Mouse (Mus musculus) stomach, postnatal 0 days (tissue): Measurements from ENCODE around the gene Wdr90.

ENCODE experiments used
- CTCF ChIP-seq: IDR thresholded peaks from 2 replicates; pipeline ENCODE4 v1.5.1; 2016; ENCODE audit warnings: antibody characterized with exemption, low read depth, mild to moderate bottlenecking, moderate library complexity
- EP300 ChIP-seq: optimal IDR thresholded peaks from 2 replicates; pipeline ENCODE3; 2016; ENCODE audit warnings: antibody characterized with exemption

DNA sequence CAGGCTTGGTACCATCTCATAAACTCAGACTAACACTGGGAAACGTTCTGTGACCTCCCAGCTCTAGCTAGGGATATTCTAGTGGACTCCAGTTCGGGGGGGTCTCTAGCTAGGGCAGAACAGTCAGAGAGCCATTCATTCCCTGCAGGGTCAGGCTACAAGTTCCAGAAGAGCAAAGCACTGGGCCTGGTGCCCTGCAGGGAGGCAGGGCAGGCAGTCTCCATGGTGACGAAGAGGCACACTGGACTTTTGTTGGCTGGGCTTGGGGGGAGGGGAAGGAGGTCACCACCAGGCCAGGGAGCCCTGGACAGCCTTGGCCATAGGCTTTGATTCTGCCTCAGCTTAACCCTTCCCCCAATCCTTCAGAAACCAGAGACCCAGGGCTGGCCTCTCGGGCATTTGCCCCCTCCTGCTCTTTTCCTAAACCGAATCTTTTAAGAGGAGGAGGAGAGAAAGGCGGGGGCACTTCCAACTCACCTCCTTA lies 65.7 kb downstream of the Wdr90 start, which contains the start of gene AC134908.4:
- no peak for TF ChIP-seq EP300
- TF ChIP-seq CTCF = no peak
